Mouse (Mus musculus) small intestine, adult 2 months (tissue): ENCODE measurements at regions not wholly inside any gene's neighbourhood (a gene's known extent, or its start where the extent isn't known, plus 50 kb on each side); places are given as distances from the start of the nearest gene placed in this dataset.

Source experiments
- CTCF ChIP-seq: fragments of 200-500 bp; IDR thresholded peaks from 2 replicates; pipeline ENCODE4 v1.5.1; 2012; ENCODE audit warnings: low read depth, mild to moderate bottlenecking, control low read depth, inconsistent platforms, low read length, moderate library complexity, mixed read lengths; ENCODE audit not compliant: insufficient replicate concordance, insufficient read length; ENCODE audit errors: extremely low read depth
- POLR2A ChIP-seq: fragments of 200-500 bp; IDR thresholded peaks from 2 replicates; pipeline ENCODE4 v1.6.1; 2012; ENCODE audit warnings: low read depth, mild to moderate bottlenecking, control low read depth, inconsistent platforms, low read length, moderate library complexity

- TF ChIP-seq CTCF (no peak), POLR2A (no peak)
These were observed 217.6 kb upstream of the Slc7a11 start for GRCm38 (mm10) chr3:50660966-50661365.
